In genomic region chr14:99141786-99142633, GRCm38 (mm10) we compare ENCODE assay signal across 8 mouse cellular contexts. TPM values are rescaled to one million over a fixed set of nuclear protein-coding genes. Genes with fewer than 3 reads are reported as not detected.
DNase-seq lines count a peak whose midpoint lies in the region; ATAC-seq and TF ChIP-seq lines count a peak whose summit lies in the region.

No protein-coding gene starts in this region.

- TF ChIP-seq POLR2A in CH12.LX (IDR thresholded peaks at IDR 0.05; ENCODE audit: low read depth, low read length), result no peak

- in situ Hi-C loops in CH12.LX (cut with MboI; ENCODE audit: low pct_ligation_motif_present, low pct_unique_long_range_greater_than_20kb, low sequenced_read_pairs), result loop anchor here (10.0 to 25.0 kb wide), 2 partner anchors 495 to 753 kb away; no protein-coding TSS in a partner anchor

- TF ChIP-seq EP300 in CH12.LX (IDR thresholded peaks at IDR 0.05; ENCODE audit: low read length), result no peak
- no peak for TF ChIP-seq EP300 in heart, postnatal 0 days (IDR thresholded peaks at IDR 0.05; ENCODE audit: low read depth)

- peaks cover 13 to 57% of the 10 kb centered on the region in 2 experiments for H3K36me3 ChIP-seq in CH12.LX (replicated peaks in 1 of 2; ENCODE audit: control insufficient read depth in 1 of 2, insufficient read depth in 1 of 2, low read length in 1 of 2)
- H3K36me3 ChIP-seq in forebrain, embryonic 10.5 days (replicated peaks), result peaks cover 25% of the 10 kb centered on the region
- peaks cover 39% of the 10 kb centered on the region for H3K36me3 ChIP-seq in heart, postnatal 0 days (replicated peaks; ENCODE audit: control insufficient read depth, insufficient read depth, low read length)
- peaks cover 14% of the 10 kb centered on the region; the same call in 1 of the 2 replicates for H3K36me3 ChIP-seq in liver, embryonic 13.5 days
- H3K36me3 ChIP-seq in neural tube, embryonic 12.5 days, result peaks cover 6% of the 10 kb centered on the region; the same call in 1 of the 2 replicates
- no peaks in the 10 kb centered on the region; the same call in 1 of the 2 replicates for H3K36me3 ChIP-seq in stomach, embryonic 16.5 days (ENCODE audit: control insufficient read depth, insufficient read depth, low read length)

- no peak overlapping the region for H3K27ac ChIP-seq in CH12.LX (ENCODE audit: insufficient read depth, low read depth)
- no peak overlapping the region for H3K27ac ChIP-seq in forebrain, embryonic 10.5 days
- no peak overlapping the region for H3K27ac ChIP-seq in heart, postnatal 0 days (ENCODE audit: low read depth)
- H3K27ac ChIP-seq in liver, embryonic 13.5 days, result no peak overlapping the region
- H3K27ac ChIP-seq in neural tube, embryonic 12.5 days, result no peak overlapping the region
- no peak overlapping the region for H3K27ac ChIP-seq in stomach, embryonic 16.5 days (ENCODE audit: low read length)

- H3K4me2 ChIP-seq in CH12.LX (ENCODE audit: insufficient read depth, low read depth, poor library complexity, severe bottlenecking), result no peak overlapping the region
- H3K4me2 ChIP-seq in heart, postnatal 0 days (ENCODE audit: low read depth, low read length), result no peak overlapping the region
- H3K4me2 ChIP-seq in liver, embryonic 13.5 days, result no peak overlapping the region
- no peak overlapping the region for H3K4me2 ChIP-seq in neural tube, embryonic 12.5 days (replicated peaks)
- H3K4me2 ChIP-seq in stomach, embryonic 16.5 days (ENCODE audit: low read depth, low read length), result no peak overlapping the region

- peak; percentile 79 to 88 for TF ChIP-seq CTCF in CH12.LX (conservative IDR thresholded peaks at IDR 0.05 in 1 of 2, IDR thresholded peaks at IDR 0.05 in 1 of 2; ENCODE audit: low read depth in 2 of 2, low read length in 2 of 2)
- TF ChIP-seq CTCF in heart, postnatal 0 days (IDR thresholded peaks at IDR 0.05; ENCODE audit: low read depth), result peak; percentile 92

- peaks cover 0 to 6% of the 10 kb centered on the region in 2 experiments; a peak in 1 of 4 replicates for H3K4me1 ChIP-seq in CH12.LX (ENCODE audit: control insufficient read depth in 1 of 2, insufficient read depth in 2 of 2)
- peaks cover 1% of the 10 kb centered on the region; the same call in 1 of the 2 replicates for H3K4me1 ChIP-seq in forebrain, embryonic 10.5 days
- H3K4me1 ChIP-seq in heart, postnatal 0 days (ENCODE audit: control insufficient read depth, insufficient read depth), result no peaks in the 10 kb centered on the region
- no peaks in the 10 kb centered on the region for H3K4me1 ChIP-seq in liver, embryonic 13.5 days (replicated peaks)
- H3K4me1 ChIP-seq in neural tube, embryonic 12.5 days, result no peaks in the 10 kb centered on the region
- H3K4me1 ChIP-seq in stomach, embryonic 16.5 days (ENCODE audit: control insufficient read depth, insufficient read depth, low read length), result no peaks in the 10 kb centered on the region

- peak; percentile 82 for ATAC-seq in heart, postnatal 0 days (ENCODE audit: insufficient read depth, low read depth)
- ATAC-seq in liver, embryonic 13.5 days (ENCODE audit: low read depth), result peak; percentile 76; the same call in 1 of the 2 replicates
- peak; percentile 94 for ATAC-seq in neural tube, embryonic 12.5 days (ENCODE audit: low FRiP score, low read depth)
- peak; percentile 79; the same call in 1 of the 2 replicates for ATAC-seq in stomach, embryonic 16.5 days (ENCODE audit: insufficient read depth, low FRiP score)

- TF ChIP-seq RAD21 in CH12.LX (IDR thresholded peaks at IDR 0.05; ENCODE audit: low read depth, low read length), result peak; percentile 90

- H3K79me2 ChIP-seq in CH12.LX (replicated peaks; ENCODE audit: control insufficient read depth, extremely low read depth, insufficient read depth, poor library complexity, severe bottlenecking), result no peaks in the 10 kb centered on the region

- dilution Hi-C loops in CH12.LX (cut with MboI; ENCODE audit: extremely low pct_ligation_motif_present, extremely low pct_unique_long_range_greater_than_20kb, low sequenced_read_pairs), result no loop called here

- peak; percentile 83 for DNase-seq in CH12.LX (ENCODE audit: extremely low read depth)
- DNase-seq in c-Kit-positive CD71-negative TER-119-negative erythroid progenitor cells, embryonic 14.5 days (ENCODE audit: low read depth), result peak; percentile 60
- peak; percentile 80 for DNase-seq in forebrain, embryonic 10.5 days (ENCODE audit: extremely low spot score, low spot score)
- peak; percentile 54 for DNase-seq in heart, postnatal 0 days (ENCODE audit: low spot score)
- peak; percentile 79 to 88 for DNase-seq in kidney, postnatal 25 days
- peak; percentile 63 for DNase-seq in liver, embryonic 13.5 days

- no peak overlapping the region for H3K9ac ChIP-seq in CH12.LX (ENCODE audit: insufficient read depth, low read depth)
- H3K9ac ChIP-seq in heart, postnatal 0 days (replicated peaks; ENCODE audit: low read depth, low read length), result no peak overlapping the region
- H3K9ac ChIP-seq in liver, embryonic 13.5 days, result no peak overlapping the region
- no peak overlapping the region for H3K9ac ChIP-seq in neural tube, embryonic 12.5 days
- peak overlapping the region; percentile 31; the same call in 1 of the 2 replicates for H3K9ac ChIP-seq in stomach, embryonic 16.5 days (ENCODE audit: low read length)

- H3K27me3 ChIP-seq in CH12.LX (replicated peaks), result no peaks in the 10 kb centered on the region
- no peaks in the 10 kb centered on the region for H3K27me3 ChIP-seq in forebrain, embryonic 10.5 days (ENCODE audit: poor library complexity, severe bottlenecking)
- H3K27me3 ChIP-seq in heart, postnatal 0 days (ENCODE audit: control insufficient read depth, insufficient read depth, low read length), result no peaks in the 10 kb centered on the region
- H3K27me3 ChIP-seq in liver, embryonic 13.5 days, result no peaks in the 10 kb centered on the region
- H3K27me3 ChIP-seq in neural tube, embryonic 12.5 days (replicated peaks), result no peaks in the 10 kb centered on the region
- H3K27me3 ChIP-seq in stomach, embryonic 16.5 days (ENCODE audit: control insufficient read depth, insufficient read depth, low read length), result no peaks in the 10 kb centered on the region

- WGBS in forebrain, embryonic 10.5 days, result 22% methylated on average over 15 of the region's 15 CpGs
- 26% methylated on average over 15 of the region's 15 CpGs for WGBS in heart, postnatal 0 days
- WGBS in liver, embryonic 13.5 days (ENCODE audit: insufficient replicate concordance), result 32% methylated on average over 15 of the region's 15 CpGs
- 22% methylated on average over 15 of the region's 15 CpGs for WGBS in neural tube, embryonic 12.5 days
- WGBS in stomach, embryonic 16.5 days, result 21% methylated on average over 15 of the region's 15 CpGs

- H3K9me3 ChIP-seq in CH12.LX (replicated peaks; ENCODE audit: low read length), result no peaks in the 10 kb centered on the region
- H3K9me3 ChIP-seq in forebrain, embryonic 10.5 days, result no peaks in the 10 kb centered on the region
- H3K9me3 ChIP-seq in heart, postnatal 0 days (replicated peaks; ENCODE audit: control insufficient read depth, low read length), result no peaks in the 10 kb centered on the region
- no peaks in the 10 kb centered on the region for H3K9me3 ChIP-seq in liver, embryonic 13.5 days (replicated peaks)
- H3K9me3 ChIP-seq in neural tube, embryonic 12.5 days, result no peaks in the 10 kb centered on the region
- no peaks in the 10 kb centered on the region for H3K9me3 ChIP-seq in stomach, embryonic 16.5 days (replicated peaks; ENCODE audit: control insufficient read depth, low read length)

- no peak overlapping the region for H3K4me3 ChIP-seq in CH12.LX (replicated peaks in 1 of 3; ENCODE audit: low read depth in 2 of 3, low read length in 2 of 3, poor library complexity in 1 of 3)
- no peak overlapping the region for H3K4me3 ChIP-seq in forebrain, embryonic 10.5 days
- H3K4me3 ChIP-seq in heart, postnatal 0 days (ENCODE audit: low read depth, low read length), result no peak overlapping the region
- no peak overlapping the region for H3K4me3 ChIP-seq in liver, embryonic 13.5 days (replicated peaks)
- H3K4me3 ChIP-seq in neural tube, embryonic 12.5 days, result no peak overlapping the region
- H3K4me3 ChIP-seq in stomach, embryonic 16.5 days (replicated peaks; ENCODE audit: low read length), result no peak overlapping the region

TF ChIP-seq in CH12.LX, 34 proteins besides CTCF, POLR2A, EP300 and RAD21:
- TF ChIP-seq SMC3 (IDR thresholded peaks at IDR 0.05; ENCODE audit: low read depth, low read length), result peak; percentile 81
- no peak for TF ChIP-seq ETS1 (conservative IDR thresholded peaks at IDR 0.05; ENCODE audit: low read depth, low read length)
- peak; percentile 36 for TF ChIP-seq ZC3H11A (IDR thresholded peaks at IDR 0.05; ENCODE audit: low read depth, low read length)

RNA-seq across cellular contexts. Expression of gene Dis3, which starts 42.4 kb away (rescaled TPM):
- total RNA-seq in CH12.LX (2012; rRNA removed) (33.9 and 47.4 TPM in 2 replicates), CH12.LX (2014; rRNA removed) (69.4 and 78.5 TPM in 2 replicates)
- polyA plus RNA-seq in CH12.LX (2012; ENCODE audit: insufficient read length, low read depth), result 92.6 and 98.9 TPM in 2 replicates
- 44.0 TPM in 2 replicates for polyA plus RNA-seq in forebrain, embryonic 10.5 days (2016; fragmentation: Nextera tagmentation; extraction: Ambion mirVana)
- 8.2 and 13.1 TPM in 2 replicates for total RNA-seq in heart, postnatal 0 days (2014; rRNA removed; ENCODE audit: low replicate concordance)
- polyA plus RNA-seq in heart, postnatal 0 days (2015; fragmentation: Nextera tagmentation; extraction: Ambion mirVana), result 10.3 and 10.5 TPM in 2 replicates
- polyA plus RNA-seq in liver, embryonic 13.5 days (2015; fragmentation: Nextera tagmentation; extraction: Ambion mirVana), result 19.0 and 25.0 TPM in 2 replicates
- 32.1 and 34.9 TPM in 2 replicates for polyA plus RNA-seq in neural tube, embryonic 12.5 days (2016; fragmentation: Nextera tagmentation; extraction: Ambion mirVana)
- 22.7 and 24.7 TPM in 2 replicates for polyA plus RNA-seq in stomach, embryonic 16.5 days (2015; fragmentation: Nextera tagmentation; extraction: Ambion mirVana)

RNA-seq across cellular contexts. Expression of gene Pibf1, which starts 42.8 kb away (rescaled TPM):
- total RNA-seq in CH12.LX (2012; rRNA removed), result 13.9 and 17.7 TPM in 2 replicates
- total RNA-seq in CH12.LX (2014; rRNA removed), result 24.7 and 29.2 TPM in 2 replicates
- 11.8 and 12.8 TPM in 2 replicates for polyA plus RNA-seq in CH12.LX (2012; ENCODE audit: insufficient read length, low read depth)
- polyA plus RNA-seq in forebrain, embryonic 10.5 days (2016; fragmentation: Nextera tagmentation; extraction: Ambion mirVana), result 20.3 and 22.1 TPM in 2 replicates
- 0.97 and 4.7 TPM in 2 replicates for total RNA-seq in heart, postnatal 0 days (2014; rRNA removed; ENCODE audit: low replicate concordance)
- 10.1 and 10.5 TPM in 2 replicates for polyA plus RNA-seq in heart, postnatal 0 days (2015; fragmentation: Nextera tagmentation; extraction: Ambion mirVana)
- 7.0 and 8.0 TPM in 2 replicates for polyA plus RNA-seq in liver, embryonic 13.5 days (2015; fragmentation: Nextera tagmentation; extraction: Ambion mirVana)
- 19.1 and 19.8 TPM in 2 replicates for polyA plus RNA-seq in neural tube, embryonic 12.5 days (2016; fragmentation: Nextera tagmentation; extraction: Ambion mirVana)
- 13.7 and 14.8 TPM in 2 replicates for polyA plus RNA-seq in stomach, embryonic 16.5 days (2015; fragmentation: Nextera tagmentation; extraction: Ambion mirVana)
